Mouse (Mus musculus) brain, embryonic 14.5 days (tissue): ENCODE results near the gene Padi1. TPM values are rescaled to one million over a fixed set of nuclear protein-coding genes. Genes with fewer than 3 reads are reported as not detected.

Source experiments
- DNase-seq: peaks from one replicate; pipeline ENCODE4 v3.0.0-alpha.2; 2011; ENCODE audit warnings: low read depth
- CTCF ChIP-seq: fragments of 200-500 bp; IDR thresholded peaks from 2 replicates; pipeline ENCODE4 v1.5.1; 2012; ENCODE audit warnings: inconsistent platforms, mild to moderate bottlenecking, moderate library complexity, borderline replicate concordance; ENCODE audit not compliant: insufficient read depth, insufficient read length; ENCODE audit errors: extremely low read depth
- POLR2A ChIP-seq: fragments of 200-500 bp; IDR thresholded peaks from 2 replicates; pipeline ENCODE4 v1.6.1; 2012; ENCODE audit warnings: mild to moderate bottlenecking, inconsistent platforms, borderline replicate concordance; ENCODE audit not compliant: poor library complexity, insufficient read depth, insufficient read length, severe bottlenecking; ENCODE audit errors: extremely low read depth
- polyA plus RNA-seq: library from polyadenylated mRNA; depleted of rRNA; stranded (reverse); fragments of >200 nt; gene quantifications from 2 replicates; pipeline ENCODE4 v1.2.3, GENCODE M21; 2012; rRNA removed

Gene Padi1
- polyA plus RNA-seq, 1 experiment = 0.03 TPM

DNA sequence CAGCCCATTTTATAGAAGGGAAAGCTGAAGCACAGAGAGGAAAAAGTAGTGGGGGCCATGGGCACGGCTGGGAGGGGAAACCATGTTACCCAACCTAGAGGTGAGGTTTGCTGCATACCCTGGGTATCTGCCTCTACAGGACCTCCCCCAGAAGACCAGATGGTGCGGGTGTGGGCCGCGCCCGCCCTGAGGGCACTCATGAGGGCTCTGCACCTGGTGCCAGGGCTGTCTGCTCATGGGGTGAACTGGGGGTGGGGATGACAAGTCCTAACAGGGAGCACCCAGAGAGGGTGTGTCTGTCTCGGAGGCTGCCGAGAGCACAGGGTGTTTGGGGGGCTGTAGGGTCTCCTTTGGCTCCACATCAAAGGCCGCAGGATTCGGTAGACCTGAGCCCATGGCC, 70.7 kb downstream of the Padi1 start:
- DNase-seq = no peak
- TF ChIP-seq POLR2A = no peak
- no peak for TF ChIP-seq CTCF

DNA sequence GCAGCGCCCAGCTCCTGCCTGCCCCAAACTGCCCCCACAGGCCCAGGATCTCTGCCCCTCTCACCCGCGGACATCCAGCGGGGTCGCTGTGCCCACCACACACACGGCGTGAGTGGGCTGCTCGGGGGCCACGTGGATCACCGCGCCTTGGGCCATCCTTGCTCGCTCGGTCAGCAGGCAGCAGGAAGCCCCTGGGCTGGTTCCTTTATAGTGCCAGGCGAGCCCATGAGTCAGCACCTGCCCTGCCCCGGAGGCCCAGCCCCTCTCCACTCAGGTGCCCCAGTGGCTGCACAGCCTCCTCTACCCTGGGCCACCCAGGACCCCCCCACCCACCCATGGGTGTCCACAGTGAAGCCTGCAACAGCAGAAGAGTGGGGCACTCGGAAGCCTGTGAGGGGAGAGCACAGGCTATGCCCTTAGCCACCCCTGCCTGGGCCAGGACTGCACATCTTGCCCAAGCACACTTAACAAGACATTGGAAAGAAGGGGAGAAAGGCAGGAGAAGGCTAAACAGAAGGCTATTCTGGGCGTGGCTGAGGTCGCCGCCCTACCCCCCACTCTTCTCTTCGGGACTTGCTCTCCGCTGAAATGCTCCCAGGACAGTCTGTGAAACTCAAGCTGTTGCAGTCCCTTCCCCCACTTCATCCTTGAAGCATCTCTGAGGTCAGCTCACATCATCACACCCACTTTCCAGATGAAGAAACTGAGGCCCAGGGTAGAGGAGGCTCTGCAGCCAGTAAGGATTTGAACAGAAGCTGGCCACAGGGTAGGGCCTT, 71.4 kb downstream of the Padi1 start, which contains the start of gene Padi4:
Padi4 (minus strand) TSS at position 212 of the 776 bp plus-strand sequence.
- no peak for TF ChIP-seq CTCF
- no peak for TF ChIP-seq POLR2A
- DNase-seq = no peak

DNA sequence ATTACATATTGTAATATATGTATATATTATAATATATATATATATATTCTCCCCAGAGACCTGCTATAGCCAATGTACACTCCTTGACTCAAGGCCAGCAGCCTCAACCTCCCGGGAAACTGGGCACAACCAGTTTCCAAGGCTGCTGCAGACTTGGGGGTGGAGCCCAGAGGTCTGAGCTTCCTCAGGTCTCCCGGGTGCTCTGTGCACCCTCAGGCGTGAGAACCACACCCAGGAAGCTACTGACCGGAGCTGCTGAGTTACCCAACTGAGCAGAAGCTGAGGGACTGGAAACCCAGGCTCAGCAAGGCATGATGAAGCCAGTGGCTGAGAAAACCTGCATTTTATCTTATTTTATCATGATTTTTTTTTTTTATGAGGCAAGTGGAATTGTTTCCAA, 74.5 kb downstream of the Padi1 start:
- no peak for DNase-seq
- TF ChIP-seq POLR2A (no peak), CTCF (no peak)

GRCm38 (mm10) chr4:140770433-140770832, 75.1 kb downstream of the Padi1 start:
- DNase-seq = peak; percentile 27
- TF ChIP-seq POLR2A (no peak), CTCF (no peak)

DNA sequence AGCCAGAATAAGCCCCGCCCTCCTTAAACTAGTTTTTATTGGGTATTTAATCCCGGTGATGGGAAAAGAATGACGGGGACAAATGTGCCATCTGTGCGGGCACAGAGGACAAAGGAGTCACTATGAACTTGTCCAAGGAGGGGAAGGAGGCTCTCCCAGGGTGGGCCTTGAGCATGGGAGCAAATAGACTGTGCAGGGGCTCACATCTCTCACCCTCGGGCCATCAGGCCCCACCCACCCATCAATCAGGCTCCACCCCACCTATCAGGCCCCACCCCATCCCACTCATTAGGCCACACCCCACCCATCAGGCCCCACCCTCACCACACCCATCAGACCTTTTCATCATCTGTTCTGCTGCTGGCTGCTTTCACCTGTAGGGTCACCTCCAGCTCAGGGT, 76.6 kb downstream of the Padi1 start:
- TF ChIP-seq POLR2A (no peak), CTCF (no peak)
- DNase-seq = no peak

DNA sequence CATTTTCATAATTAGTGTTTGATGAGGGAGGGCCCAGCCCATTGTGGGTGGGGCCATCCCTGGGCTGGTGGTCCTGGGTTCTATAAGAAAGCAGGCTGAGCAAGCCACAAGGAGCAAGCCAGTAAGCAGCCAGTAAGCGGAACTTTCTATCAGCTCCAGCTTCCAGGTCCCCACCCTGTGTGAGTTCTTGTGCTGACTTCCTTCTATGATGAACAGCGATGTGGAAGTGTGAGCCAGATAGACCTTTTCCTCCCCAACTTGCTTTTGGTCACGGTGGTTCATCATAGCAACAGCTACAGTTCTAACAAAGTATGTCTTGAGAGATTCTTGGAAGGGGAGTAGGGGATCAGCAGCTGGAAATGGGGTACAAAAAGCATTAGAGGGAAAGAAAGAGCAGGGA, 79.6 kb downstream of the Padi1 start:
- TF ChIP-seq CTCF (no peak), POLR2A (no peak)
- DNase-seq = no peak

GRCm38 (mm10) chr4:140763158-140763557, 82.4 kb downstream of the Padi1 start:
- peak; percentile 58 for TF ChIP-seq CTCF
- TF ChIP-seq POLR2A = no peak
- DNase-seq = no peak

Other genes with a start within 250 kb of the Padi1 start
- 43.4 and 45.9 TPM in 2 replicates for gene Arhgef10l, start 179.8 kb downstream of the Padi1 start, polyA plus RNA-seq
- 104 and 106 TPM in 2 replicates for gene Rcc2, start 145.2 kb downstream of the Padi1 start, polyA plus RNA-seq
- gene Padi6, start 103.1 kb downstream of the Padi1 start, polyA plus RNA-seq = 0.04 TPM in 1 of 2 replicates, not detected in the other
- 0.11 and 0.14 TPM in 2 replicates for gene Padi4, start 71.5 kb downstream of the Padi1 start, polyA plus RNA-seq
- gene Padi3, start 35.1 kb downstream of the Padi1 start, polyA plus RNA-seq = 0.01 and 0.05 TPM in 2 replicates
- 0.43 and 0.67 TPM in 2 replicates for gene Padi2, start 60.6 kb upstream of the Padi1 start, polyA plus RNA-seq
- gene Sdhb, start 115.4 kb upstream of the Padi1 start, polyA plus RNA-seq = 213 and 233 TPM in 2 replicates
- gene Atp13a2, start 141.1 kb upstream of the Padi1 start, polyA plus RNA-seq = 260 and 278 TPM in 2 replicates
- 186 and 220 TPM in 2 replicates for gene Mfap2, start 164.6 kb upstream of the Padi1 start, polyA plus RNA-seq
- 40.4 and 42.5 TPM in 2 replicates for gene Crocc, start 214.8 kb upstream of the Padi1 start, polyA plus RNA-seq
- gene Necap2, start 232.6 kb upstream of the Padi1 start, polyA plus RNA-seq = 58.5 and 74.2 TPM in 2 replicates
- 0.05 TPM in 1 of 2 replicates, not detected in the other for gene Spata21, start 242.6 kb upstream of the Padi1 start, polyA plus RNA-seq